Mouse (Mus musculus) cerebellum, adult 2 months (tissue): ENCODE results near the gene Socs5.

Experiments used
- CTCF ChIP-seq: fragments of 200-500 bp; IDR thresholded peaks from 2 replicates; pipeline ENCODE4 v1.5.1; 2011; ENCODE audit warnings: low read depth, mild to moderate bottlenecking, control low read depth, low read length, moderate library complexity, borderline replicate concordance; ENCODE audit not compliant: insufficient read depth
- POLR2A ChIP-seq: fragments of 200-500 bp; IDR thresholded peaks from 2 replicates; pipeline ENCODE4 v1.6.1; 2011; ENCODE audit warnings: low read length, control low read depth, borderline replicate concordance; ENCODE audit not compliant: insufficient read depth

DNA sequence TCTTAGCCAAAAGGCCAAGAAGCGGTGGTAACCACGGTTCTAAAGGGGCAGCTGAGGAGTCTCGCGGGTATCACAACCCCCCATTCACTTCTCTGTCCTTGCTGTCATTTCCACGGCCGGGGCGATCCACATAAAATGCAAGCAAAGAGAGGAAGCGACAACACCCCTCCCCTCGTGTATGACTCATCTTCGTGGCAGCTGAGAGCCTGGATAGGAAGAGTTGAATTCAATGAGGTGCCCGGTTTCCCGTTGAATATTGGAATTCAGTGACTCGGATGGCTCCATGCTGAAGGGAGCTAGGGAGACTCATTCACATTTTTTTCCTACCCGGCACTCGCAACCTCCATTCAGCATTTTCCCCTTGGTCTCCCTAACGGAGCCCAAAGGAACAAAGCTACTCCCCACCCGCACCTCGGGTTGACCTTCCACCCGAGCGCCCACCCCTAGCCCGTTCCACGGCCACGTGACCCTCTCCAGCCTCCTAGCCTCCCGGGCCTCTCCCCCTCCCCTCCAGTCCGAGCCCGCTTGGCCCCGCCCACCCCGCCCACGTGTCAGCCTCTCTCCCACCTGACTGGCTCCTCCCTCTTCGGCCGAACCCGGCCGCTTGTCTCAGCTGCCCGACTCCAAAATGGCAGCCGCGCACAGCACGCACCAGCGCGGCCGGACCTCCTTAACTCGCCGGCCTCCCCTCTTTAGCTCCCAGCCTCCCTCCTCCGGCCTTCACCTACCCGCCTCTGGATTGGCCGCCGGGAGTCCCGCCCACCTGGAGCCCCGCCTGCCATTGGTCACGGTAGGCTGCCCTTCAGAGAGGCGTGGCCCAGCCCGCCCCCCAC lies 572 bp upstream of the Socs5 start:
- TF ChIP-seq CTCF (no peak), POLR2A (peak; percentile 81)
